9 mouse cellular contexts compared by ENCODE assay signal in genomic region chr9:120415504-120415903, GRCm38 (mm10).
DNase-seq lines count a peak whose midpoint lies in the region; ATAC-seq and TF ChIP-seq lines count a peak whose summit lies in the region.
"Had no signal": no experiment of that assay in that cellular context is flagged by ENCODE, and none has a peak within 500 bp of the region (broad histone marks: within the 10 kb centered on the region; RNA-seq: fewer than 3 reads in every experiment).

No protein-coding gene starts in this region.

- H3K36me3 ChIP-seq in ES-Bruce4 (ENCODE audit: control insufficient read depth, insufficient read depth, low read length, poor library complexity, severe bottlenecking): no peaks in the 10 kb centered on the region
- H3K36me3 ChIP-seq in lung, embryonic 14.5 days (ENCODE audit: insufficient read depth): no peaks in the 10 kb centered on the region

- no peaks in the 10 kb centered on the region for H3K4me1 ChIP-seq in ES-Bruce4 (ENCODE audit: control insufficient read depth, insufficient read depth, low read length)
- H3K4me1 ChIP-seq in lung, embryonic 14.5 days (ENCODE audit: insufficient read depth): no peaks in the 10 kb centered on the region

- no peak for ATAC-seq in lung, embryonic 14.5 days (ENCODE audit: insufficient read depth)

- no peak overlapping the region for H3K4me2 ChIP-seq in lung, embryonic 14.5 days

- no peak overlapping the region for H3K9ac ChIP-seq in ES-Bruce4 (ENCODE audit: low read depth, poor library complexity, severe bottlenecking)
- no peak overlapping the region for H3K9ac ChIP-seq in lung, embryonic 14.5 days

- TF ChIP-seq POLR2A in ES-Bruce4 (IDR thresholded peaks at IDR 0.05; ENCODE audit: insufficient read depth, low read length): no peak

- TF ChIP-seq EP300 in ES-Bruce4 (IDR thresholded peaks at IDR 0.05; ENCODE audit: insufficient read depth, low read depth, low read length): no peak

- DNase-seq in adrenal gland, adult 18-20 months (ENCODE audit: low spot score in 2 of 2): peak; percentile 63
- peak; percentile 88 for DNase-seq in embryo, embryonic 10.5 days (ENCODE audit: low spot score)
- peak; percentile 75 for DNase-seq in heart, adult 8-10 months (ENCODE audit: low spot score)
- peak; percentile 67 to 86 for DNase-seq in layer of hippocampus, adult 2 months (ENCODE audit: low spot score in 2 of 2)
- peak; percentile 83 for DNase-seq in lung, embryonic 14.5 days
- DNase-seq in right cerebral cortex, adult 2 months (ENCODE audit: low spot score in 2 of 2): peak; percentile 79 to 82
- peak; percentile 55 to 66 for DNase-seq in urinary bladder, postnatal 36 days (ENCODE audit: low spot score in 2 of 2)

- H3K9me3 ChIP-seq in ES-Bruce4 (replicated peaks; ENCODE audit: control insufficient read depth, insufficient read depth, low read length, poor library complexity, severe bottlenecking): no peaks in the 10 kb centered on the region
- no peaks in the 10 kb centered on the region for H3K9me3 ChIP-seq in lung, embryonic 14.5 days (ENCODE audit: low read depth, low read length)

- H3K27me3 ChIP-seq in ES-Bruce4 (ENCODE audit: control insufficient read depth, insufficient read depth, low read length, poor library complexity, severe bottlenecking): no peaks in the 10 kb centered on the region
- no peaks in the 10 kb centered on the region for H3K27me3 ChIP-seq in lung, embryonic 14.5 days (ENCODE audit: insufficient read depth, low read length)

- 0% methylated on average over 3 of the region's 7 CpGs for WGBS in lung, embryonic 14.5 days

- no peak overlapping the region for H3K27ac ChIP-seq in ES-Bruce4 (ENCODE audit: insufficient read depth, low read length)
- H3K27ac ChIP-seq in layer of hippocampus, adult 2 months: peak overlapping the region; percentile 72
- no peak overlapping the region for H3K27ac ChIP-seq in lung, embryonic 14.5 days (ENCODE audit: low read depth)

- no peak overlapping the region for H3K4me3 ChIP-seq in ES-Bruce4 (ENCODE audit: low read depth, low read length)
- no peak overlapping the region for H3K4me3 ChIP-seq in layer of hippocampus, adult 2 months
- no peak overlapping the region for H3K4me3 ChIP-seq in lung, embryonic 14.5 days (ENCODE audit: low read depth, low read length)
- H3K4me3 ChIP-seq: megakaryocyte, embryonic 14.5 days had no signal

- peak; percentile 95 for TF ChIP-seq CTCF in ES-Bruce4 (IDR thresholded peaks at IDR 0.05; ENCODE audit: low read depth, low read length)
- peak; percentile 85 for TF ChIP-seq CTCF in layer of hippocampus, adult 2 months (conservative IDR thresholded peaks at IDR 0.05)
- TF ChIP-seq CTCF in lung, embryonic 14.5 days (IDR thresholded peaks at IDR 0.05; ENCODE audit: low read depth): peak; percentile 78
